Mouse (Mus musculus): ENCODE results near the gene Atxn7l3.
A peak's percentile ranks its signal among the peaks of the same experiment; 100 is the strongest.

Atxn7l3 gene

GRCm38 (mm10) chr11:102317901-102318575, 21.6 kb upstream of the Atxn7l3 start:
- DNase-seq: peak; percentile 76

- DNase-seq: peak; percentile 53
Measured at GRCm38 (mm10) chr11:102317298-102317900, 21.0 kb upstream of the Atxn7l3 start.

- DNase-seq: peak; percentile 92
Measured at GRCm38 (mm10) chr11:102316572-102317297, 20.3 kb upstream of the Atxn7l3 start.

- no peak for DNase-seq
Measured at GRCm38 (mm10) chr11:102315690-102316571, 19.5 kb upstream of the Atxn7l3 start.

GRCm38 (mm10) chr11:102314321-102314720, 17.9 kb upstream of the Atxn7l3 start:
- DNase-seq: no peak

GRCm38 (mm10) chr11:102312586-102312985, 16.2 kb upstream of the Atxn7l3 start:
- DNase-seq: no peak

GRCm38 (mm10) chr11:102311966-102312365, 15.5 kb upstream of the Atxn7l3 start:
- DNase-seq: no peak

- no peak for DNase-seq
Measured at GRCm38 (mm10) chr11:102310768-102311695, 14.6 kb upstream of the Atxn7l3 start.

GRCm38 (mm10) chr11:102309821-102310617, 13.6 kb upstream of the Atxn7l3 start:
- DNase-seq: no peak

- peak; percentile 98 for DNase-seq
Measured at GRCm38 (mm10) chr11:102308979-102309378, 12.5 kb upstream of the Atxn7l3 start.

- DNase-seq: no peak
Measured at GRCm38 (mm10) chr11:102308104-102308503, 11.7 kb upstream of the Atxn7l3 start.

GRCm38 (mm10) chr11:102305359-102305758, 8.9 kb upstream of the Atxn7l3 start:
- DNase-seq: no peak

GRCm38 (mm10) chr11:102304141-102304540, 7.7 kb upstream of the Atxn7l3 start:
- DNase-seq: no peak

GRCm38 (mm10) chr11:102299839-102300238, 3.4 kb upstream of the Atxn7l3 start:
- DNase-seq: peak; percentile 75

- no peak for DNase-seq
Measured at GRCm38 (mm10) chr11:102297577-102298556, 1.4 kb upstream of the Atxn7l3 start.

GRCm38 (mm10) chr11:102295598-102296471, 596 bp downstream of the Atxn7l3 start:
- DNase-seq: peak; percentile 65

GRCm38 (mm10) chr11:102294887-102295597, 1.4 kb downstream of the Atxn7l3 start:
- peak; percentile 32 for DNase-seq

- no peak for DNase-seq
Measured at GRCm38 (mm10) chr11:102294416-102294815, 2.0 kb downstream of the Atxn7l3 start.

Data from lung, postnatal 14 days (tissue).